Mouse (Mus musculus) small intestine, adult 2 months (tissue): ENCODE measurements around the gene Lrrc3c. TPM values are rescaled to one million over a fixed set of nuclear protein-coding genes. Genes with fewer than 3 reads are reported as not detected.
"Not testable (repeated sequence)": the region's sequence is repeated elsewhere in the genome, so short reads cannot be mapped to it uniquely, and the experiment has no call there.

Source experiments
- H3K27ac ChIP-seq: fragments of 200-500 bp; 2 replicates; pipeline ENCODE4 v1.5.1; 2012; ENCODE audit warnings: low read depth, low read length, control low read depth, inconsistent platforms; ENCODE audit not compliant: insufficient read depth
- H3K27me3 ChIP-seq: fragments of 200-500 bp; 2 replicates; pipeline ENCODE4 v1.6.1; 2012; ENCODE audit warnings: mild to moderate bottlenecking, moderate library complexity, low read length, inconsistent platforms; ENCODE audit not compliant: control insufficient read depth, insufficient read depth
- H3K36me3 ChIP-seq: fragments of 200-500 bp; 2 replicates; pipeline ENCODE4 v1.6.1; 2012; ENCODE audit warnings: mild to moderate bottlenecking, low read length, control low read depth, inconsistent platforms; ENCODE audit not compliant: control insufficient read depth, insufficient read depth
- H3K4me1 ChIP-seq: fragments of 200-500 bp; 2 replicates; pipeline ENCODE4 v1.6.1; 2012; ENCODE audit warnings: low read length, inconsistent platforms, mixed read lengths; ENCODE audit not compliant: control insufficient read depth, insufficient read depth, insufficient read length
- H3K4me3 ChIP-seq: fragments of 200-500 bp; 2 replicates; pipeline ENCODE4 v1.5.1; 2012; ENCODE audit warnings: low read depth, mild to moderate bottlenecking, control low read depth, inconsistent platforms, low read length, moderate library complexity
- CTCF ChIP-seq: fragments of 200-500 bp; IDR thresholded peaks from 2 replicates; pipeline ENCODE4 v1.5.1; 2012; ENCODE audit warnings: low read depth, mild to moderate bottlenecking, control low read depth, inconsistent platforms, low read length, moderate library complexity, mixed read lengths; ENCODE audit not compliant: insufficient replicate concordance, insufficient read length; ENCODE audit errors: extremely low read depth
- POLR2A ChIP-seq: fragments of 200-500 bp; IDR thresholded peaks from 2 replicates; pipeline ENCODE4 v1.6.1; 2012; ENCODE audit warnings: low read depth, mild to moderate bottlenecking, control low read depth, inconsistent platforms, low read length, moderate library complexity
- WGBS: fragments of 180-500 bp; shearing (Covaris S2); methylation state at CpG from one replicate; pipeline ENCODE4 v1.1.7; 2018; 5-methylcytosine and 5-hydroxymethylcytosine counted together
- polyA plus RNA-seq: library from polyadenylated mRNA; depleted of rRNA; stranded (reverse); fragments of >200 nt; gene quantifications from 2 replicates; pipeline ENCODE4 v1.2.3, GENCODE M21; 2012

Lrrc3c gene
- polyA plus RNA-seq, 1 experiment: not detected

- TF ChIP-seq CTCF: no peak
- no peak for TF ChIP-seq POLR2A
- H3K36me3 ChIP-seq: no peaks in the 10 kb centered on the region
- H3K27ac ChIP-seq: no peak overlapping the region
- H3K4me1 ChIP-seq: peaks cover 7% of the 10 kb centered on the region
- WGBS: 11% methylated on average over 3 of the region's 3 CpGs
- H3K4me3 ChIP-seq: no peak overlapping the region
- H3K27me3 ChIP-seq: peaks cover 5% of the 10 kb centered on the region
Observed at GRCm38 (mm10) chr11:98606763-98607162, 8.7 kb downstream of the Lrrc3c start.

- Histone ChIP-seq H3K27ac (no peak overlapping the region), H3K27me3 (no peaks in the 10 kb centered on the region), H3K4me3 (no peak overlapping the region), H3K36me3 (no peaks in the 10 kb centered on the region), H3K4me1 (no peaks in the 10 kb centered on the region)
- whole genome bisulfite sequencing: 91% methylated on average over 13 of the region's 13 CpGs
- TF ChIP-seq POLR2A: no peak
- TF ChIP-seq CTCF: no peak
Observed at GRCm38 (mm10) chr11:98620791-98621190, 22.7 kb downstream of the Lrrc3c start.

DNA sequence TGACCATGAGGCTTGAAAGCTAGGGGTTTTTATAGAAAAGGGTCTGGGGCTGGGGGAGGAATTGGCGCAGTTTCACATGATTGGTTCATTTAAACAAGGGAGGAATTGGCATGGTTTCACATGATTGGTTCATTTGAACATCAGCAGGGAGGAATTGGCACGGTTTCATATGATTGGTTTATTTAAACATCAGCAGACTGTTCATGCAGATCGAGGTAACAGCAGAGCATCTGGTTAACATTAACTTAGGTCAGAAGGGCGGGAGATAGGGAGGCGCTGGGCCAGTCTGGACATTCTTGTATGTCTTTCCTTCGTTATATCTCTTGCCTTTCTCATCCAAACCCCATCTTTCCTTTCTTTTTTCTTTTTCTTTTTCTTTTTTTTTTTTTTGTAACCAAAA lies 25.9 kb downstream of the Lrrc3c start:
- H3K36me3 ChIP-seq, H3K4me3 ChIP-seq, H3K4me1 ChIP-seq, H3K27ac ChIP-seq, H3K27me3 ChIP-seq: not testable (repeated sequence)
- WGBS: 83% methylated on average over 6 of the region's 6 CpGs

DNA sequence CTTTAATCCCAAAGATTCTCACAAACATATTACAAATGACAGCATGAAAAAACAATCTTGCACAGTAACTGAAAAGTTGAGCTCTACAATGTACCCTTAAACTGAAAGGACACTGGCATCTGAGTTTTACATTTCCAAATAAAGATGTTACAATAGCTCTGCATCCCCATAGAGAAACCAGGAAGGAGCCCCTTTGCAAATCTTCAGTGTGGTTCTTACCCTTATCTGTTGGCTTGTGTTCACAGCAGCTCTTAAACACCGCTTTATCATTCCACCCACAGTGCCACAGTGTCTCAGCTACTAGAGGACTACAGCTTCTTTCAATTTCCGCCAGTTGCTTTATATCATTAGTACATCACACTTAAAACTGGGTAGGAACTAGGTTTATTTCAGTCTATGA lies 26.3 kb downstream of the Lrrc3c start:
- 92% methylated on average over 2 of the region's 2 CpGs for WGBS
- H3K27ac ChIP-seq: not testable (repeated sequence)

GRCm38 (mm10) chr11:98625611-98626410 lies 27.7 kb downstream of the Lrrc3c start, which contains the start of the genes Gm12355 and Gsdma3:
TSS of gene Gm12355 (minus strand) at chr11:98625661.
TSS of gene Gsdma3 (plus strand) at chr11:98626360.
- Histone ChIP-seq H3K4me1 (no peaks in the 10 kb centered on the region), H3K4me3 (no peak within 1 kb of the TSS), H3K27me3 (no peaks in the 10 kb centered on the region), H3K36me3 (no peaks in the 10 kb centered on the region), H3K27ac (no peak within 1 kb of the TSS)
- WGBS: 89% methylated on average over 10 of the region's 10 CpGs
- TF ChIP-seq POLR2A (no peak), CTCF (no peak)

More for the DNA sequence above, 26.3 kb downstream of the Lrrc3c start:
- H3K36me3 ChIP-seq, H3K4me1 ChIP-seq, H3K4me3 ChIP-seq, H3K27me3 ChIP-seq: not testable (repeated sequence)

- Histone ChIP-seq H3K4me3 (no peak overlapping the region), H3K4me1 (no peaks in the 10 kb centered on the region), H3K36me3 (no peaks in the 10 kb centered on the region), H3K27me3 (0 out of 2 replicates have a peak, but pooled peaks cover 3% of the 10 kb centered on the region), H3K27ac (no peak overlapping the region)
- 93% methylated on average over 3 of the region's 3 CpGs for WGBS
- no peak for TF ChIP-seq POLR2A
Observed at GRCm38 (mm10) chr11:98628706-98629105, 30.6 kb downstream of the Lrrc3c start.

DNA sequence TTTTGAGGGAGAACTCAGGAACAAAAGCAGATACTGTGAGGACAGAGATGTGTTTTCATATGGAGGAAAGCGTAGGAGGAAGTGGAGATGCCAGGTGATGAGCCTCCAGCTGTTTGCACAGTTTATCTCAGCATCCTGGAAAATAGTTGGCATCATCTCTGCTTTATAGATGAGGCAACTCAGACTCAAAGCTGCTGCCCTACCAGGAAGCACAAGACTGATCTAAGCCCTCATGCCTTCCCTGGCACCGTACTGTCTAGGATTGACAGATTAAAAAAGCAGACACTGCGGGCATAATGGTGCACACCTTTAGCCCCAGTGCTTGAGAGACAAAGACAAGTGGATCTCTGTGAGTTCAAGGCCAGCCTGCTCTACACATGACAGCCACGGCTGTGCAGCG lies 32.6 kb downstream of the Lrrc3c start:
- no peak overlapping the region for H3K27ac ChIP-seq
- 67% methylated on average over 5 of the region's 5 CpGs for WGBS
- no peak for TF ChIP-seq POLR2A
- TF ChIP-seq CTCF: no peak
- 0 out of 2 replicates have a peak, but pooled peaks cover 3% of the 10 kb centered on the region for H3K27me3 ChIP-seq
- no peaks in the 10 kb centered on the region for H3K36me3 ChIP-seq
- H3K4me1 ChIP-seq: no peaks in the 10 kb centered on the region
- no peak overlapping the region for H3K4me3 ChIP-seq

- WGBS: 24% methylated on average over 10 of the region's 10 CpGs
- not testable (repeated sequence) for H3K36me3 ChIP-seq, H3K27me3 ChIP-seq, H3K4me1 ChIP-seq, H3K27ac ChIP-seq, H3K4me3 ChIP-seq
- TF ChIP-seq CTCF: peak; percentile 41; the same call in 1 of the 2 replicates
Observed at GRCm38 (mm10) chr11:98635312-98635970, 37.4 kb downstream of the Lrrc3c start.
